Mouse (Mus musculus) CH12.LX (cell line): ENCODE measurements at regions not wholly inside any gene's neighbourhood (a gene's known extent, or its start where the extent isn't known, plus 50 kb on each side); places are given as distances from the start of the nearest gene placed in this dataset.

Experiments used
- DNase-seq: peaks from one replicate; pipeline ENCODE4 v3.0.0-alpha.2; 2013; ENCODE audit errors: extremely low read depth
- H3K27ac ChIP-seq: 2 replicates; pipeline ENCODE4 v1.5.1; 2012; ENCODE audit warnings: low read depth, mild to moderate bottlenecking, control low read depth, moderate library complexity; ENCODE audit not compliant: insufficient read depth
- H3K27me3 ChIP-seq: replicated peaks from 2 replicates; pipeline ENCODE3; 2012; ENCODE audit warnings: inconsistent platforms
- H3K36me3 ChIP-seq, 2 experiments: replicated peaks in 1 of 2; 2 replicates each; pipeline versions ENCODE3 to v1.6.1; 2012; ENCODE audit warnings: inconsistent platforms in 1 of 2, low read length in 1 of 2, mild to moderate bottlenecking in 1 of 2, mixed read lengths in 1 of 2, moderate library complexity in 1 of 2; ENCODE audit not compliant: control insufficient read depth in 1 of 2, insufficient read depth in 1 of 2
- H3K4me1 ChIP-seq, 2 experiments: 2 replicates each; pipeline ENCODE4 v1.6.1; 2012; ENCODE audit warnings: inconsistent platforms in 1 of 2, moderate library complexity in 1 of 2; ENCODE audit not compliant: insufficient read depth in 2 of 2, control insufficient read depth in 1 of 2
- H3K4me2 ChIP-seq: 2 replicates; pipeline ENCODE4 v1.6.1; 2012; ENCODE audit warnings: low read depth, mild to moderate bottlenecking, control low read depth; ENCODE audit not compliant: poor library complexity, insufficient read depth, severe bottlenecking
- H3K4me3 ChIP-seq, 3 experiments: fragments of 150-350 bp in 1 of 3; sonication (generic) in 1 of 3; replicated peaks in 1 of 3; 2 replicates each; pipeline versions ENCODE3 to v1.5.1; 2011 to 2012; ENCODE audit warnings: low read depth in 2 of 3, low read length in 2 of 3, mild to moderate bottlenecking in 2 of 3, moderate library complexity in 2 of 3, control low read depth in 1 of 3, improper control_type of control experiment in 1 of 3, inconsistent platforms in 1 of 3, mixed read lengths in 1 of 3; ENCODE audit not compliant: poor library complexity in 1 of 3
- H3K79me2 ChIP-seq: replicated peaks from 2 replicates; pipeline ENCODE4 v1.6.1; 2012; ENCODE audit warnings: mild to moderate bottlenecking, moderate library complexity; ENCODE audit not compliant: control insufficient read depth, poor library complexity, insufficient read depth, severe bottlenecking; ENCODE audit errors: extremely low read depth
- H3K9ac ChIP-seq: 2 replicates; pipeline ENCODE4 v1.6.1; 2012; ENCODE audit warnings: low read depth, mild to moderate bottlenecking, control low read depth, moderate library complexity; ENCODE audit not compliant: insufficient read depth
- H3K9me3 ChIP-seq: replicated peaks from 2 replicates; pipeline ENCODE3; 2012; ENCODE audit warnings: low read length, inconsistent platforms, mixed read lengths
- EP300 ChIP-seq: IDR thresholded peaks from 2 replicates; pipeline ENCODE4 v1.6.1; 2011; ENCODE audit warnings: low read length, improper control_type of control experiment
- ETS1 ChIP-seq: conservative IDR thresholded peaks from 2 replicates; pipeline ENCODE4 v1.6.1; 2012; ENCODE audit warnings: low read depth, mild to moderate bottlenecking, inconsistent platforms, low read length, improper control_type of control experiment, moderate library complexity
- IRF4 ChIP-seq: IDR thresholded peaks from 2 replicates; pipeline ENCODE4 v1.6.1; 2014; ENCODE audit warnings: low read depth, mild to moderate bottlenecking, inconsistent platforms, low read length, improper control_type of control experiment
- JUN ChIP-seq: IDR thresholded peaks from 2 replicates; pipeline ENCODE4 v1.6.1; 2011; ENCODE audit warnings: low read depth, mild to moderate bottlenecking, low read length, improper control_type of control experiment, moderate library complexity; ENCODE audit not compliant: insufficient read depth
- MAX ChIP-seq: IDR thresholded peaks from 2 replicates; pipeline ENCODE4 v1.6.1; 2011; ENCODE audit warnings: low read length, improper control_type of control experiment
- MAZ ChIP-seq: IDR thresholded peaks from 2 replicates; pipeline ENCODE4 v1.6.1; 2012; ENCODE audit warnings: low read depth, mild to moderate bottlenecking, inconsistent platforms, low read length, improper control_type of control experiment, moderate library complexity
- PAX5 ChIP-seq: IDR thresholded peaks from 2 replicates; pipeline ENCODE4 v1.6.1; 2012; ENCODE audit warnings: low read length, inconsistent platforms, mixed read lengths
- POLR2AphosphoS2 ChIP-seq: IDR thresholded peaks from 2 replicates; pipeline ENCODE4 v1.6.1; 2011; ENCODE audit warnings: low read depth, low read length, improper control_type of control experiment
- SMC3 ChIP-seq: IDR thresholded peaks from 2 replicates; pipeline ENCODE4 v1.6.1; 2011; ENCODE audit warnings: low read depth, low read length, improper control_type of control experiment
- ZMIZ1 ChIP-seq: IDR thresholded peaks from 2 replicates; pipeline ENCODE4 v1.6.1; 2012; ENCODE audit warnings: low read depth, mild to moderate bottlenecking, inconsistent platforms, low read length, improper control_type of control experiment
- ZNF384 ChIP-seq: IDR thresholded peaks from 2 replicates; pipeline ENCODE4 v1.6.1; 2012; ENCODE audit warnings: low read depth, low read length, improper control_type of control experiment, inconsistent platforms
- dilution Hi-C: fragments of 300-500 bp; cut with MboI; formaldehyde crosslinking; loops from 2 replicates; pipeline ENCODE4 v1.14.3; 2020; ENCODE audit warnings: low sequenced_read_pairs; ENCODE audit not compliant: extremely low pct_unique_long_range_greater_than_20kb, extremely low pct_ligation_motif_present
- in situ Hi-C: fragments of 300-500 bp; cut with MboI; formaldehyde crosslinking; loops from 3 replicates; pipeline ENCODE4 v1.14.3; 2019; ENCODE audit warnings: low sequenced_read_pairs, low pct_ligation_motif_present, low pct_unique_long_range_greater_than_20kb, mixed read lengths

- Histone ChIP-seq H3K79me2 (no peaks in the 10 kb centered on the region), H3K9me3 (no peaks in the 10 kb centered on the region), H3K27ac (no peak overlapping the region), H3K4me1 (no peaks in the 10 kb centered on the region), H3K9ac (no peak overlapping the region), H3K27me3 (no peaks in the 10 kb centered on the region), H3K4me3 (no peak overlapping the region), H3K36me3 (no peaks in the 10 kb centered on the region), H3K4me2 (no peak overlapping the region)
- TF ChIP-seq ZMIZ1 (no peak), IRF4 (no peak), SMC3 (no peak)
- in situ Hi-C loops: no loop called here
- dilution Hi-C loops: no loop called here
- DNase-seq: no peak
Observed at GRCm38 (mm10) chr11:23169742-23170428, 86.0 kb upstream of the Xpo1 start.

GRCm38 (mm10) chr11:23170813-23171212 is 85.0 kb upstream of the Xpo1 start:
- Histone ChIP-seq H3K9ac (no peak overlapping the region), H3K27ac (no peak overlapping the region), H3K4me1 (no peaks in the 10 kb centered on the region), H3K27me3 (no peaks in the 10 kb centered on the region), H3K9me3 (no peaks in the 10 kb centered on the region), H3K36me3 (no peaks in the 10 kb centered on the region), H3K4me2 (no peak overlapping the region), H3K79me2 (no peaks in the 10 kb centered on the region), H3K4me3 (no peak overlapping the region)
- TF ChIP-seq ETS1 (no peak), JUN (no peak)
- dilution Hi-C loops (no loop called here), in situ Hi-C loops (no loop called here)
- DNase-seq: no peak

GRCm38 (mm10) chr11:23171760-23172159 is 84.1 kb upstream of the Xpo1 start:
- no peak overlapping the region for H3K4me3 ChIP-seq
- no peaks in the 10 kb centered on the region for H3K9me3 ChIP-seq
- H3K79me2 ChIP-seq: no peaks in the 10 kb centered on the region
- no peaks in the 10 kb centered on the region for H3K4me1 ChIP-seq
- dilution Hi-C loops (no loop called here), in situ Hi-C loops (no loop called here)
- no peak overlapping the region for H3K9ac ChIP-seq
- no peaks in the 10 kb centered on the region for H3K36me3 ChIP-seq
- DNase-seq: no peak
- H3K27me3 ChIP-seq: no peaks in the 10 kb centered on the region
- no peak overlapping the region for H3K4me2 ChIP-seq
- no peak overlapping the region; the same call in 1 of the 2 replicates for H3K27ac ChIP-seq
- TF ChIP-seq ZNF384 (no peak), ETS1 (no peak), MAX (no peak), PAX5 (no peak), EP300 (no peak), MAZ (no peak), POLR2AphosphoS2 (no peak)
